Mouse (Mus musculus) erythroblast, embryonic 14.5 days (primary cell): Measurements from ENCODE around the gene Rpl21.

Source experiments
- GATA1 ChIP-seq: IDR thresholded peaks from 2 replicates; pipeline ENCODE4 v1.6.1; 2012; ENCODE audit warnings: low read length, inconsistent platforms, mixed read lengths
- TAL1 ChIP-seq: IDR thresholded peaks from 3 replicates; pipeline ENCODE4 v1.6.1; 2012; ENCODE audit warnings: low read length, inconsistent platforms, mixed read lengths

DNA sequence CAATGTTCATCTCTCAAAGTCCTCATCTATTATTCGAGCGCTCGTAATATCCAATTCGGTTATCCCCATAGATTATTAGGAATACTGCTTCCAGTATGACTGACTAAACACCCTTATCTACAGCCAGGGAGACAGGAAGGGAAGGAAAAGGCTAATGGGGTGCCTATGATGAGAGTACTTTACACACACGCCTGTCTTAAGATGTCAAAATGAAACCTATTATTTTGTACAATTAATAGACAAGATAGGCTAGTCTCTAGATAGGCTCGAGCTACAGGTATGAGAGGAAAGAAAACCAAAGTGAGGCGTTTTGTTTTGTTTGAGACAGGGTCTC is 288 bp upstream of the Rpl21 start:
- TF ChIP-seq GATA1 (no peak), TAL1 (no peak)
